Mouse (Mus musculus): ENCODE data around the gene Dlg3.

The Dlg3 gene

DNA sequence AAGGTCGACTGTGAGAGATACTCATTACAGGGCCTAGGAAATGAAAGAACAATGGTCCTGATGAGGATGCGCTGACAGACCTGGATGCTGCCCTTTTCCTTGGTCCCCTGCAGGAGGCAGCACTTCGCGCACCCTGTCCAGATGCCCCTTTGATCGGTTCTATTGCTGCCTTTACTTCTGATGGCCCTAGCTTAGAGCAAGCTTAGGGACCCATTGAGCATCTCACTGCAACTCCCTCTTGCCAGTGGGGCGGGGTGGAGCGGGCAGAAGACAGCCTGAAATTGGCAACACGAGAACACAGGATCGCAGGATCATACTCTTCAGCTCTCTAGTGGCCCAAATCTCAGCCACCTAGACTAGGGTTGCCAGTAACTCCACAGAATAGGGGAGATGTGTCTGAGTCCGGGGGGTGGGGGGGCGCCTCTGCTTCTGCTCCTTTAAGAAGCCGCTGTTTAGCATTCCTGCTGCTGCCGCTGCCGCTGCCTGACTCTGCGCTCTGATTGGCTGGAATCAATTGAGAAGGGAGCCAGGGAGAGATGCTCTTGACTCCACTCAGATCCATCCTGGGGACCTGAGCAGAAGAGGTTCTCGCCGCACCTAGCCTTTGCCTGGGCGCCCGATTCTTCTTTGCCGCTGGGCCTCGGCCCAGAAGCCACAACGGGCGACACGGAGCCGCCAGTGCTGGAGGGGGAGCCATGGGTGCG lies at the start of gene Dlg3:
TSS of gene Dlg3 (plus strand) at position 542 of the 704 bp plus-strand sequence.
- DNase-seq: peak; percentile 74 to 79

- DNase-seq: peak in 1 of 2 experiments; percentile 25
Measured at GRCm38 (mm10) chrX:100728947-100729346, 38.6 kb upstream of the Dlg3 start.

DNA sequence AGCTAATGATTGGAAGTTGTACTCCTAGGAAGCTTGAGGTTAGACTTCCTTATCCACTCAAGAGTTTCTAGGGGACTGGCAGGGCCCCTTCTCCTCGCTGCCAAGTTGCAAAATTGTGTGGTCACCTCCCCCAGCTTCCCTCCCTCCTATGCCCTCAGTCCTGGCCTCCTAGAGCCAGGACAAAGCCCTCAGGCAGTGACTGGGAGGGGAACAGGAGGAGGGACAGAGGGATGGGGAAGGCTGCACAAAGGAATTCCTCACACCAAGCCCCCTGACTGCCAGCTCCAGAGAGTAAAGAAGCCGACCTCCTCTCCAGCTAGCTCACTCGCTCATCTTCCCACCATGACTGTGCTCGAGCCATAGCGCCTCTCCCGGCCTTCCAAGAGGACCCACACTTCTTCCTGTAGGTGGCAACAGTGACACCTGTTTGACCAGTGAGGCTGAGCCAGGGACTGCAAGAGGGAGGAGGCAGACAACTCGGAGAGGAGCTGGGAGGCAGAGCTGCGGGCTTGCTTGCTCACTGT lies 37.8 kb upstream of the Dlg3 start, which contains the start of gene Gdpd2:
TSS of gene Gdpd2 (plus strand) at position 209 of the 524 bp plus-strand sequence.
- DNase-seq: peak; percentile 56 to 69

DNA sequence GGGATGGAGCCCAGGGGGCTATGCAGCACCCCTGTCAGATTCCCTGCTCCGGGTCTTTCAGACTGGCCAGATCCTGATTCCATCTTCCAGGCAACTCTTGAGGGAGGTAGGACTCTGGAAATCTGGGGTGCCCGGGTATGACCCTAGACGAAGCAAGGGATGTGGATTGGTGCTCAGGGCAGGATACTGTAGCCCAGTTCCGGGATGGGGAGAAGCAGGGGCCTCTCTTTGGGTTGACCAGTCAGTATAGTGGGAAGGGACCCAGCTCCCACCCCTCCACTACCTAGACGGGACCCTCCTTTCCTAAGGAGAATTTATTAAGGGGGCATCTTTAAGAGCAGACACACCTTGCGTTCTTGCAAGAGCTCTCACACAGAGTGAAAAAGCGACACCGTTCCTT lies 37.3 kb upstream of the Dlg3 start:
- DNase-seq: no peak

DNA sequence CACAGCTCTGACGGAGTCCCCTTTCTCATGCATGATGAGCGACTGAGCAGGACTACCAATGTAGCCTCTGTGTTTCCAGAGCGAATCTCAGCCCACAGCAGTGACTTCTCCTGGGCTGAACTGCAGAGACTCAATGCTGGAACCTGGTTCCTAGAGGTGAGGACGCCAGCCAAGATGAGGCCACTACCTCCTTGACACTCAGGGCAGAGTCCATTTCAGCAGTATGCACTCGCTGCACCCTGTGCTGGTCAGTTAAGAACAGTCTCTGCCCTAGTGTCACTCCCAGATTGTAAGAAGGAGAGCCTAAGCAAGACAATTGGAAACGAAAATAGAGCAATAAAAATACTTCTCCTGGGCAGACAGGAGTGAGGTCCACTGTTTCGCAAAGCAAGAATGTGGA lies 33.2 kb upstream of the Dlg3 start:
- DNase-seq: no peak

- peak; percentile 66 to 80 for DNase-seq
Measured at GRCm38 (mm10) chrX:100738918-100739317, 28.6 kb upstream of the Dlg3 start.

DNA sequence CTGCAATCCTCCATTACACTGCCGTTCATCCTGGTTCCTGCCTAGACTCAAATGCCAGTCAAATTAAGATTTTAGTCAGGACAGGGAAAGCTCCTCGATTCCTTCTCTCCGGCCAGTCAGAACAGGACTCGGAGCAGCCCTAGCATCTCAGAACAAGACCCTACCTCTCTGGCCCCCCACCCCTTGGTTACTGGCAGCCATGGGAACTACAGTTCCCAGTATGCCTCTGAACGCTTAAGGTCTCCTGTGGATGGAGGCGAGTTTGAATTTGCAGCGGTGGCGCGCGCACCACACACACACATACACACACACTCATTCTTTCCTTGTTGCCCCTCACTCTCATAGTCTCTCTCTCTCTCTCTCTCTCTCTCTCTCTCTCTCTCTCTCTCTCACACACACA lies 28.1 kb upstream of the Dlg3 start:
- peak; percentile 30 to 34 for DNase-seq

GRCm38 (mm10) chrX:100740785-100741184 lies 26.7 kb upstream of the Dlg3 start:
- no peak for DNase-seq

DNA sequence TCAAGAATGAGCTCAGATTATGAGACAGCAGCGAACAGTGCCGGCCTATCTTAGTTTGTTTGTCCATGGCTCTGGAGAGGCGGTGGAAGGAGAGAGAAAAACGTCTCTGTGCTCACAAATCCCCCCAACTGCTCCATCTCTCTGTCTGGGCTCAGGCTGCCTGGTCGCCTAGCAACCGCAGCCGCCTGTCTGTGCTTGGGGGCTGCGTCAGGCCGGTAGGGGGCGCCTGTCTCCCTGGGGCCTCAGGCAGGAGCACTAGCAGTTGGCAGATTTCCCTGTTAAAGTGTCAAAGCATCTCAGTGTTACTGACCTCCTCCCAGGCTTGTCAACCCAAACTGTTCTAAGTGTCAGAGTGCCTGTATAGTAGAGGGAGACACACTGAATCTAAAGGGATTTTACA lies 25.6 kb upstream of the Dlg3 start:
- peak; percentile 65 to 77 for DNase-seq

DNA sequence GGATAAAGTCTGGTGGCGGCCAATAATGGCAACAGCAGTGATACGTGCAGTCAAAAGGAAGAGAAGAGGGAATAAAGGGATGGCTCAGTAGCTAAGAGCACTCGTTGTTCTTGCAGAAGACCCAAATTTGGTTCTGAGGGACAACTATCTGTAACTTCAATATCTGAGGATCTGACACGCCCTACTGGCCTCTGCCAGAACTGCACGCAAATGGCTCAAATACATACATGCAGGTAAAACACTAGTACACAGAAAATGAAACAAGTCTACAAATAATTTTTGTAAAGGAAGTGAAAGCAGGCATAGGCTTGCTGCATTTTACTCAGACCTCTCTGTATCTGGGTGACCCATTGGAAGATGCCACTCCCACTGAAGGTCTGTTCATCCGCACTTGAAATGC lies 1.7 kb upstream of the Dlg3 start:
- peak in 1 of 2 experiments; percentile 32 for DNase-seq

DNA sequence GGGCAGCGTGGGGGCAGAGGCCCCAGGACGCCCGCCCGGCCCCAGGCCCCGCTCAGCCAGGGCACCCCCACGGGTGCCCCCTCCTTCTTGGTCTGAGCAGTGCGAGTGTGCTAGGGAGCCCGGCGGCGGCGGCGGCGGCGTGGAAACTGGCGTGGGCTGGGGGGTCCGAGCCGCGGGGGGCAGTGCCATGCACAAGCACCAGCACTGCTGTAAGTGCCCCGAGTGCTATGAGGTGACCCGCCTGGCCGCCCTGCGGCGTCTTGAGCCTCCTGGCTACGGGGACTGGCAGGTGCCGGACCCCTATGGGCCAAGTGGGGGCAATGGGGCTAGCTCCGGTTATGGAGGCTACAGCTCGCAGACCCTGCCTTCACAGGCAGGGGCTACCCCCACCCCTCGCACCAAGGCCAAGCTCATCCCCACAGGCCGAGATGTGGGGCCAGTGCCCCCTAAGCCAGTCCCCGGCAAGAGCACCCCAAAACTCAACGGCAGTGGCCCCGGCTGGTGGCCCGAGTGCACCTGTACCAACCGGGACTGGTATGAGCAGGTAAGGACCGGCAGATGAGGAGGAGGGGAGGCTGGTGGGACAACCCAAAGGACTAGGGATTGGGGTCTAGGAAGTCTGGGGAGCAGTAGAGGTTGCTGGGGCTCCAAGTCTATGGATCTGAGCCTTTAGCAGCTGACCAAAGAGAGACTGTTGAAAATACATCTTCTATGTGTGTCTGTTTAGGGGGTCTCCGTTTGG lies 534 bp downstream of the Dlg3 start:
- peak in 1 of 2 experiments; percentile 27 for DNase-seq

DNA sequence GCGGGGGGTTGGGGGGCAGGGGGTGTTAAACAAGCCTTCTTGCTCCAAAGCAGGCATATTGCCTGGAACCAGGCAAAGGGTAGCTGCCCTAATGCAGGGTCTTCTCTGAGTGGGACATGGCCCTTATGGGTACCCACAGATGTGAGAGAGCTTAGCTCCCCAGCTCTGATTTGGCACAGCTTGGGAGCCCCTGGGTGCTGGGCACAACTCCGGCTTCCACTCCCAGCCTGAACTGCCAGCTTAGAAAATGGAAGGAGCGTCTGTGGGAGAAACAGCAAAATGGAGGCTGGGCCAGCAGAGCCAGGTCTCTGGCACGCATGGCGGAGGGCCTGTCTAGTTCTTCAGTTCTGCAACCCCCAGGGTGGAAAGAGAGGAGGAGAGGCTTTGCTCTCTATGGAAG lies 1.8 kb downstream of the Dlg3 start:
- peak; percentile 42 to 45 for DNase-seq

- DNase-seq: peak; percentile 58 to 73
Measured at GRCm38 (mm10) chrX:100774341-100774811, 6.9 kb downstream of the Dlg3 start.

DNA sequence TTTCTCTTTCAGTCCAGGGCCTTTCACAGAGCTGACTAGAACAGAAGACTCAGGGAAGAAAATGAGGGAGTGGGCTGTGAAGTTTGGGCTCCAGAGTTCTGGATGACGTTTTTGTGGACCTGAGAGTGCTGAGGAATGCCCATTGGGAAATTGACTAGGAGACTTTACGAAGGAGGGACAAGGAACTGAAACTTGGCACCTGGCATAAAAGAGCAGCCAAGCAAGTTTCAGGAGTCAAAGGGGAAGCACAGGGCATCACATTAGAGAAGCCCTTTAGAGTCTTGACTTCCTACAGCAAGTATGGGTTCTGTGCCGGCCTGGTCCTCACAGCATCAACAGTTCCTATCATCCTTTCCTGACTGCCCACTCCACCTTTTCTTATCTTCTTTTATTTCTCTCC lies 7.9 kb downstream of the Dlg3 start:
- DNase-seq: no peak

GRCm38 (mm10) chrX:100776494-100776893 lies 9.0 kb downstream of the Dlg3 start:
- DNase-seq: peak; percentile 74 to 80

GRCm38 (mm10) chrX:100776985-100777654 lies 9.6 kb downstream of the Dlg3 start:
- DNase-seq: peak; percentile 69 to 83

- peak in 1 of 2 experiments; percentile 12 for DNase-seq
Measured at GRCm38 (mm10) chrX:100777655-100778234, 10.2 kb downstream of the Dlg3 start.

GRCm38 (mm10) chrX:100778397-100778796 lies 10.9 kb downstream of the Dlg3 start:
- peak in 1 of 2 experiments; percentile 21 for DNase-seq

DNA sequence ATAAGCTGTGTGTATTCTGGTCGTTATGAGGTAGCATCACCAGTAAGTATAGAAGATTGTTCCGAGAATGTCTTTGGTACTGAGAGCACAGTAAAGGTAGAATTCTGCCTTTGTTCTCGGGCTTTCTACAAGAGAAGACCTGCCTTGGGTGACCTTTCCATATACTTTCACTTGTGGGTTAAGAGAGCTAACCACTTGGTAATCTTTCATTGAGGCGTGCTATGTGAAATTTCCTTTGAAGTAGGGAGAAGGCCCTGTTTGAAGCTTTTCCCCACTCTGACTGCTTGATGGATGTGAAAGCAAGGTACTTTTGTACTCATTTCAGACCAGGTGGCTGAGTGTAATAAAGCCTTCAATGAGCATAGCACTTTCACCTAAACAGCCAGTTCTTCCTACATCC lies 21.8 kb downstream of the Dlg3 start:
- no peak for DNase-seq

GRCm38 (mm10) chrX:100796041-100796740 lies 28.7 kb downstream of the Dlg3 start:
- DNase-seq: peak; percentile 48 to 67

DNA sequence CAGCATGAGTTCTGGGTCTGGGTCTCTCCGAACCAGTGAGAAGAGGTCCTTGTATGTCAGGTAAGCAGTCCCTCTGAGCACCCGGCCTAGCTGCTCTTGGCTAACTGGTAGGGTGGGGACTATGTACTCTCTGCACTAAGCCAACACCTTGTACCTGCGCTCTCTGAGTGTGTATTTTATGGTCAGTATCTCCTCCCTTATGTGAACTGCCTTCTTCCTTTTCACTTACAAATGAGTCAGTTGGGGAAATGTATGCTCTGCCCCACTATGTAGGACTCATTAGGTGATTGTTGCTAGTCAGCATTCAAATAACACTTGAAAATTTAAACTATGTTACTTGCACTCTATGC lies 29.2 kb downstream of the Dlg3 start:
- no peak for DNase-seq

DNA sequence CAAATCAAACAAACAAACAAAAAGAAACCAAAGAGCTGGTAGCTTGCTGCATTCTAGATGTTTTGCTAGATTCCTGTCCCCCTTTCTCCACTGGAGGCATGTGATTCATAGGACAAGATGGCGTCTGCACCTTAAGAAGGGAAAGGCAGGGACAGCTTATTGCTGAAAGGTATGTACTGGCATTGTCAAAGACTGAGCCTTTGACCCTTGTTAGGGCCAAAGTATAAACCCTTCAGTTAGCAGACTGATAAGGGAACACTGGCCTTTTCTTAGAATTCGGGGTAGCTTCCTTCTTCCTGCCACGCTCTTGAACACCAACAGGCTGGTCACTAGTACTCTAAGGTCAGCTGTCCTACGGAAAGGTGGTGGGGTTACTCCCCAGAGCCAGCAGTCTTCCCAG lies 29.8 kb downstream of the Dlg3 start:
- DNase-seq: no peak

All from cerebellum, postnatal 25 days (tissue).